Mouse (Mus musculus) gastrocnemius, postnatal 14 days (tissue): ENCODE results near the gene Ufsp2. TPM values are rescaled to one million over a fixed set of nuclear protein-coding genes. Genes with fewer than 3 reads are reported as not detected.
A peak's percentile ranks its signal among the peaks of the same experiment; 100 is the strongest.

ENCODE experiments used
- DNase-seq: peaks from one replicate; pipeline ENCODE4 v3.0.0; 2021; ENCODE audit warnings: mixed read lengths
- intact Hi-C: fragments of 180-260 bp; cut with DNase I; formaldehyde crosslinking; loops from one replicate; pipeline ENCODE4 v1.15.1; 2025; ENCODE audit warnings: low total_unique reads
- long read RNA-seq, 2 experiments: library from polyadenylated mRNA; stranded (forward); transcript quantifications; one replicate each; pipeline ENCODE4 v2.0.0; 2021
- total RNA-seq, 2 experiments: library from RNA; stranded (reverse); gene quantifications; 2 replicates each; pipeline ENCODE4 v1.2.3; 2021

Gene Ufsp2
- 10 to 100 TPM; 36.1 to 36.7 TPM for total RNA-seq
- long read RNA-seq, experiment 1, transcript Ufsp2-201 (12 exons, 1,640 nt) = major isoform, 33 of 43 reads
- long read RNA-seq, experiment 1, partial matches to known transcripts = 2 of 43 reads
- long read RNA-seq, experiment 1, other reads (novel, unspliced or antisense) = 8 of 43 reads
- long read RNA-seq, experiment 2, transcript Ufsp2-201 (12 exons, 1,640 nt) = major isoform, 32 of 35 reads
- long read RNA-seq, experiment 2, partial matches to known transcripts = 3 of 35 reads
- long read RNA-seq, experiment 2, other reads (novel, unspliced or antisense) = 0 of 35 reads

GRCm38 (mm10) chr8:45975126-45975836 is at the start of gene Ufsp2, which contains the start of gene 1700029J07Rik:
Gene Ufsp2, plus strand, starts transcription at chr8:45975528.
Gene 1700029J07Rik, minus strand, starts transcription at chr8:45975252.
- peak; percentile 96 for DNase-seq
- intact Hi-C loops = no loop called here

DNA sequence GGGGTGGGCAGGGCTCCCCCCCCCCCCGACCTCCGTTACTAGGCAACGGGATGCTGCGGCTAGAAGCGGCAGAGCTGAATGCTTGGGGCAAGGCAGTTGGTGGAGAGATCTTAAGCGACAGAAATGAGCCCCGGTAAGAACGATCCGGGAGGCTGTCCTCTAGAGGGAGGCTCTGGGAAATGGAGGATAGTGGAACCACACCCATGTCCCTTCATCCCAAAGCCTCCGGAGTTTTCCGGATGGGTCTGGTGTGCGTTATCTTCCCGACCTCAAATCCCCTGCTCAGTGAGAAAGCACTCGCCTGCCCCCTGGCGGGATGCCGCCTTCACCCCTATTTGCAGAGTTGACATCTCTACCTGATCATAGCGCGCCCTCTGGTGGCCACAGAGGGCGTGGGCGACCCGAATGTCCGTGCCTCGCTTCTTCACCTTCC is 40.7 kb upstream of the Ufsp2 start, which contains the start of gene Ccdc110:
Gene Ccdc110, plus strand, starts transcription at position 38 of the 433 bp plus-strand sequence.
- peak; percentile 96 for DNase-seq
- intact Hi-C loops = loop anchor here (5.0 kb wide), 4 partner anchors 117 to 497 kb away; no protein-coding TSS in a partner anchor

DNA sequence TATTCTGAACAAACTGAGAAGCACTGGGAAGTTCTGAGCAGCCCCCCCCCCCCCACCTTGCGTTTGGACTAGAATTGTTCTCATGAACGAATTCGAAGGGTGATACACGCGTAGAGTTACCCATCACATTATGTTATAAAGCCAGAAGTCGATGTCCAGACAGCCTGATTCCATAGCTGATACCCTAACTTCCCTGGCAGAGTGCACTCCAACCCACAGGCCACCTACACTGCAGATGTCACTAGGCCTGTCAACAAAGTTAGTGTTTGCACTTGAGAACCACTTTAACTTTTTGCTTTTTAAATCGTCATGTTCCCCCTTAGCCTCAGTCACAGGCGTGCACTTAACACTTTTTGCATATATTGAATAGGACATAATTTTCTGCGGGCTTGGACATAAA is 38.3 kb upstream of the Ufsp2 start:
- intact Hi-C loops = loop anchor here (5.0 kb wide), 3 partner anchors 120 to 500 kb away; no protein-coding TSS in a partner anchor
- DNase-seq = no peak

- no peak for DNase-seq
- intact Hi-C loops = no loop called here
Measured at GRCm38 (mm10) chr8:45946283-45946682, 29.0 kb upstream of the Ufsp2 start.

DNA sequence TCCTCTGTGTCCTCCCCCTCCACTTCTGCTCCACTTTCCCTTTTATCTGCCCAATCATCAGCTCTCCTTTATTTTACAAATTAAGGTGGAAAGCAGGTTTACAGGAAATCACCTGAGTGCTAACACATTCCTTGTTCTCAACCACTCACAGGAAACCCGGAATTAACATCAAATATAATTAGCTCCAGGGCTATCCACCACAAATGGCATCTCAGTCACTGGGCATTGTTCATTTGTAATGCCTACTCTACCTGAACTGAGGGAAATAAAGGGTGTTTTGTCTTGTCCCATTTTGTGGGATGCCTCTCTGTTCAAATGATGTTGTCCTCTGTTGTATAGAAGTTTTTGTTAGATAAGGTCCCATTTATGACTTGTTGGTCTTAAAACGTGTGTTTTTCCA is 24.7 kb upstream of the Ufsp2 start:
- no peak for DNase-seq
- intact Hi-C loops = no loop called here

- intact Hi-C loops = no loop called here
- DNase-seq = no peak
Measured at GRCm38 (mm10) chr8:45970894-45971293, 4.4 kb upstream of the Ufsp2 start.

GRCm38 (mm10) chr8:45973988-45974505 is 1.3 kb upstream of the Ufsp2 start:
- intact Hi-C loops = no loop called here
- DNase-seq = no peak

GRCm38 (mm10) chr8:45975837-45976468 is 625 bp downstream of the Ufsp2 start:
- DNase-seq = no peak
- intact Hi-C loops = no loop called here

DNA sequence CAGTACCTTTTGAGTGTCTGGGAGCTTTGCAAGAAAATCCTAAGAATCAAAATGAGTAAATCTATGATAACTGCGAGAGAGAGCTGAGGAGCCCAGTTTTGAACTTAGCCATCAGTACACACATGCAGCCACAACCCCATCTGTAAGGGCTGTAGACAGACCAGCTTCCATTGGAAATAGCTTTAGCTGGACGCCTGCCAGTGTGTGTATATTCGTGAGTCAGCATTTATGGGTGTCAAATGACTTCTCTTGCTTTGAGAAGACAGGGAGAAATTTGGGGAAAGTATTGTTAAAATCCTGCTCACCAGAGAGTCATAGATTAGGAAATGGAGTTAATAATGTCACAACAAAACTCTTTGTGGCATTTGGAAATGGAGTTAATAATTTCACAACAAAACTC is 11.3 kb downstream of the Ufsp2 start:
- DNase-seq = no peak

DNA sequence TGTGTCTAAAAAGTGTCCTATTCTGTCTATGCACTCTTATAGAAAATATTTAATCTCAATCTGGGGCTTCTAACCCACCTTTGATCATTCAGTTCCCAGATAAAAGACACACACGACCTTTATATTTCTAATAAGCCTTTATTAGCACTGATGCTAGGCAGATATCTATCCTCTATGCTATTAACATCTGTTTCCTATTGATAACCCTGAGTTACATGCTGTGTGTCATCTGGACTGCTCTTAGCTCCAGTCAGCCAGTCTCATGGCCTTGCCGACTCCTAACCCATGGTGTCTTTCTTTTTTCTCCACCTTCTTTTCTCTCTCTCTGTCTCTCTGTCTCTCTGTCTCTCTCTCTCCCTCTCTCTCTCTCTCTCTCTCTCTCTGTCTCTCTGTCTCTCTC is 12.9 kb downstream of the Ufsp2 start:
- intact Hi-C loops = no loop called here
- DNase-seq = no peak

More for the DNA sequence above, 11.3 kb downstream of the Ufsp2 start:
- intact Hi-C loops = no loop called here

DNA sequence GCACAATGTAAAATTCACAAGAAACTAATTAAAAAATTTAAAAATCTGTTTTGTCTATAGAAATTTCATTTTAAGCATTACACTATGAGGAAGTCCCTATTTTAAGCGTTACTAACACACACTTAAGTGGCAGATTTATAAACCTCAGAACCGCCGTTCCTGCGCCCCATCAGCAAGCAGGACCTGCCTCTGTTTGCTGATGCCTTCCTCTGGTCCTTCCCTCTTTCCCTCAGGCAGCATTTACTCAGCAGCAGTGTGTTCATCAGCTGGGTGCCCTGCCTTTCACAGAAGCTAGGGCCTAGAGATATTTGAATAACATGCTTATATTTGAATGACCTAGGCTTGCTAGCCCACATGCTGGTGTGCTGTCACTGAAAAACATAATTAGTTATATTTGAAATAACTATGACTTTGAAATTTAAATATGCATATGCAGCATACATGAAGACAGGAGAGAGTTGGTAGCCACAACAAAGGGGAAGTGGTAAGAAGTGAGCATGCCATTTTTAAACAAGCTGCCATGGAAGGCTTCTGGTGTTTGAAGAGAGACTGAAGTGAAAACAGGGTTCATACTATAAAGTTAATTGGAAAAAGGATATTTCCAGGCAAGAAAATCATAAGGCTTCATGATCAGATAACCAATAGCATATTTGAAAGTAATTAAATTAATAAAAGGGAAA is 15.4 kb downstream of the Ufsp2 start:
- intact Hi-C loops = no loop called here
- DNase-seq = no peak

GRCm38 (mm10) chr8:45994111-45994510 is 18.8 kb downstream of the Ufsp2 start:
- no peak for DNase-seq
- intact Hi-C loops = no loop called here

DNA sequence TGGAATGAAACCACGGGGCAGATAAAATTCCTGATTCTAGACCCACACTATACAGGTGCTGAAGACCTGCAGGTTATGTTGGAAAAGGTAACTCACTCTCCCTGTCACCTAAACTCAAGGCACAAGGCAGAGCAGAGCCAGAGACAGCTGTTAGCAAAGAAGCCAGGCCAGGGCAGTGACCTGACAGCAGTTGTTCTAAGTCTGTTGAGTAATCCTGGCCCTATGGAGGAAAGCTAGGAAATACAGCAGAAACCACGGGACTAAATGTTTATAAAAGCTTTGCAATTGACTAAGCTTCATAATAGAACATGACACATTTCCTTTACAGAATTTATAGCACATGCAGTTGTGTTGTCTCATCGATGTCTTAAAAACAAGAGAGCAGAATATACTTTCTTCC is 20.2 kb downstream of the Ufsp2 start:
- intact Hi-C loops = no loop called here
- DNase-seq = no peak

DNA sequence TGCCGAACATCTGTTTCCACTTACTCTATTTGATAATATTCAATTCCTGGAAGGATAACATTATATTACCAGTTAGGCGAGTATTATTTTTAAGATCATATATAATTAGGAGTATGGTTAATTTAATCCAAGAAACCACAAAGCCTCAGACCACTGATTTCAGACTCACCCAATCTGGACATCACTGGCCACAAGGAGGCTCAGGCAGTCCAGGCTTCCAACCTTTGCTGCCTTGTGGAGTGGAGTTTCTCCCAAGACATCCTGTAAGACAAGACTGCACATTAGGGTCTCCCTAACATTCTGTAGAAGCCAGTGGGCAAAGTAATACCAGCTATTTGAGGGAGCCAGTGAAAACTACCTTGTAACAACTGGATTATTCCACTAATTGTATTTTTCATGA is 22.9 kb downstream of the Ufsp2 start:
- intact Hi-C loops = no loop called here
- DNase-seq = no peak

- intact Hi-C loops = no loop called here
- DNase-seq = no peak
Measured at GRCm38 (mm10) chr8:45999138-45999783, 23.9 kb downstream of the Ufsp2 start, which contains the start of gene Lrp2bp. Gene Lrp2bp, plus strand, starts transcription at chr8:45999303.

GRCm38 (mm10) chr8:45999784-46000705 is 24.7 kb downstream of the Ufsp2 start:
- intact Hi-C loops = no loop called here
- DNase-seq = peak; percentile 99

- DNase-seq = no peak
- intact Hi-C loops = no loop called here
Measured at GRCm38 (mm10) chr8:46005596-46005995, 30.3 kb downstream of the Ufsp2 start, which contains the start of gene Ankrd37. Gene Ankrd37, minus strand, starts transcription at chr8:46005707.
